ENCODE assay signal across 8 mouse cellular contexts in the genomic region with DNA sequence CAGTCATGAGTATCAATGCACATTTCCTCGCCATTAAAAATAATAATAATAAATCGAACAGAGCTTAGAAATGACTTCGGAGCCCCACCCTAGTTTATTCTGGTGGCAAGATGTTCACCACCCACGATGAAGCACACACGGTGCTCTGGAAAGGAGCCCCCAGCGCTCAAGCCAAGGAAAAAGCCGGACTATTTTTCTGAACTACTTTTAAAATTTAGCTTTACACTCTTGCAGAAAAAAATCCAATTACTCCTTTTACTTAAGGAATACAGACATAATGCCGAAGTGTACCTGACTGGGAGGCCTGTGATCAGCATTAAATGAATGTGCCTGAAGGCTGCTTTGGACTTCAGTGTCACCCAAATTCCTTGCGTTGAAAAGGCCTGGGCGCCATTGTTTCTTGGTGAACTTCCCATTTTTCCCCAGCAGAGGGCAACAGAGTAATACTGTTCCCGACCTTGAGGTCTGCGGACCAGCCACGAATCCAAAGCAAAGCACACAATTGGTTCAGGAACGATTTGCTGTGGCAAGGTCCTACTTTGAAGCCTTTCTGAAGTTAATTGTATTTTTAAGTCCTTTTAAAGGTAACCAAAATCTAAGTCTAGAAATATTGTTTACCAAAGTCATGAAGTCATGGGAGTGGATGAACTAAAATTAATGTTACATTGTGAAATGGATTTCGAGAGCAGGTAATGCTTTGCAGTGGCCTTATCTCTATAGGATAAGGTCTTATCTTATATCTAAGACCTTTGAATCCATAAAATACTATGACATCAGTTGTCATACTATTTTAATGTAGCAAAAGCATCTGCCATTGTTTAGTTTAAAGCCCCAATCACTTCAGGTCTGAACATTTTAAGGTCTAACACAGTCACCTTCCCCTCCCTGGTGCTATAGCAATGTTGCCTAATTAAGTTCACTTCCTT.
A peak's percentile ranks its signal among the peaks of the same experiment; 100 is the strongest.
DNase-seq lines count a peak whose midpoint lies in the region; ATAC-seq and TF ChIP-seq lines count a peak whose summit lies in the region.

No protein-coding gene starts in this region.

- H3K4me1 ChIP-seq in liver, embryonic 12.5 days = no peaks in the 10 kb centered on the region
- H3K4me1 ChIP-seq in kidney, adult 2 months (ENCODE audit: control insufficient read depth, insufficient read depth, low read length) = no peaks in the 10 kb centered on the region
- peaks cover 5% of the 10 kb centered on the region; the same call in 1 of the 2 replicates for H3K4me1 ChIP-seq in midbrain, postnatal 0 days (ENCODE audit: insufficient read depth, low read length)

- no peak overlapping the region for H3K4me3 ChIP-seq in liver, embryonic 12.5 days
- H3K4me3 ChIP-seq in kidney, adult 2 months (ENCODE audit: insufficient read depth, low read depth, low read length) = no peak overlapping the region
- H3K4me3 ChIP-seq in midbrain, postnatal 0 days (ENCODE audit: low read depth, low read length) = no peak overlapping the region

- no peak overlapping the region for H3K4me2 ChIP-seq in liver, embryonic 12.5 days
- peak overlapping the region; percentile 36 for H3K4me2 ChIP-seq in midbrain, postnatal 0 days (ENCODE audit: low read depth, low read length, poor library complexity, severe bottlenecking)

- peak; percentile 90 for TF ChIP-seq CTCF in kidney, adult 2 months (conservative IDR thresholded peaks at IDR 0.05; ENCODE audit: insufficient read depth, insufficient read length, low read depth, low read length)
- peak; percentile 98 for TF ChIP-seq CTCF in midbrain, postnatal 0 days (IDR thresholded peaks at IDR 0.05)

- no peaks in the 10 kb centered on the region for H3K27me3 ChIP-seq in liver, embryonic 12.5 days (replicated peaks)
- H3K27me3 ChIP-seq in kidney, adult 2 months (replicated peaks; ENCODE audit: control insufficient read depth, insufficient read depth, low read length) = no peaks in the 10 kb centered on the region
- no peaks in the 10 kb centered on the region for H3K27me3 ChIP-seq in midbrain, postnatal 0 days (ENCODE audit: insufficient read depth, low read length)

- intact Hi-C loops in left cerebral cortex, postnatal 4 days (cut with DNase I) = loop anchor here (2.0 kb wide), 1 partner anchor 506 kb away; no protein-coding TSS in a partner anchor

- 35% methylated on average over 15 of the region's 15 CpGs for WGBS in liver, embryonic 12.5 days (ENCODE audit: insufficient replicate concordance)
- WGBS in kidney, adult 2 months = 31% methylated on average over 15 of the region's 15 CpGs
- WGBS in midbrain, postnatal 0 days = 25% methylated on average over 15 of the region's 15 CpGs

- no peak for ATAC-seq in liver, embryonic 12.5 days
- peak; percentile 98 for ATAC-seq in common myeloid progenitor, adult 5-6 weeks (replicated peaks; ENCODE audit: low read depth, poor library complexity, severe bottlenecking)
- peak; percentile 70; the same call in 1 of the 2 replicates for ATAC-seq in midbrain, postnatal 0 days (ENCODE audit: low FRiP score)

- H3K9ac ChIP-seq in liver, embryonic 12.5 days = no peak overlapping the region
- no peak overlapping the region; the same call in 1 of the 2 replicates for H3K9ac ChIP-seq in midbrain, postnatal 0 days (replicated peaks; ENCODE audit: low read length, poor library complexity, severe bottlenecking)

- peak; percentile 43 for DNase-seq in liver
- peak; percentile 52 for DNase-seq in gastrocnemius, postnatal 25 days
- peak; percentile 69 for DNase-seq in kidney, adult 2 months
- peak; percentile 75 for DNase-seq in left cerebral cortex, postnatal 4 days
- peak; percentile 88 for DNase-seq in midbrain, postnatal 0 days (ENCODE audit: low spot score)
- peak; percentile 7 for DNase-seq in spleen, postnatal 36 days (ENCODE audit: low spot score in 2 of 2)

- H3K9me3 ChIP-seq in liver, embryonic 12.5 days (replicated peaks) = no peaks in the 10 kb centered on the region
- no peaks in the 10 kb centered on the region for H3K9me3 ChIP-seq in midbrain, postnatal 0 days (ENCODE audit: low read length)

- H3K27ac ChIP-seq in liver, embryonic 12.5 days = no peak overlapping the region
- H3K27ac ChIP-seq in kidney, adult 2 months (ENCODE audit: insufficient read depth, low read depth, low read length) = no peak overlapping the region
- peak overlapping the region; percentile 51; the same call in 1 of the 2 replicates for H3K27ac ChIP-seq in midbrain, postnatal 0 days (ENCODE audit: low read depth, low read length)

- H3K36me3 ChIP-seq in liver, embryonic 12.5 days = no peaks in the 10 kb centered on the region
- H3K36me3 ChIP-seq in kidney, adult 2 months (ENCODE audit: control insufficient read depth, insufficient read depth, low read length) = no peaks in the 10 kb centered on the region
- H3K36me3 ChIP-seq in midbrain, postnatal 0 days (ENCODE audit: insufficient read depth, low read length) = peaks cover 3% of the 10 kb centered on the region; the same call in 1 of the 2 replicates

- TF ChIP-seq POLR2A in kidney, adult 2 months (IDR thresholded peaks at IDR 0.05; ENCODE audit: low read depth, low read length) = no peak

Comparison
In these comparisons a context has a peak if more than half of its experiments do, and no peak if none do; other contexts are left out.
1. DNase-seq: peak in every context shown above with its lines; median percentile 88 in midbrain, postnatal 0 days; 75 in left cerebral cortex, postnatal 4 days; 69 in kidney, adult 2 months; 52 in gastrocnemius, postnatal 25 days; 43 in liver; 7 in spleen, postnatal 36 days.